Mouse (Mus musculus) ES-Bruce4 (cell line): ENCODE data around the gene Lrg1. TPM values are rescaled to one million over a fixed set of nuclear protein-coding genes. Genes with fewer than 3 reads are reported as not detected.

Source experiments
- H3K27ac ChIP-seq: 2 replicates; pipeline ENCODE4 v1.5.1; 2012; ENCODE audit warnings: low read length, inconsistent platforms; ENCODE audit not compliant: insufficient read depth
- H3K27me3 ChIP-seq: 2 replicates; pipeline ENCODE4 v1.6.1; 2012; ENCODE audit warnings: mild to moderate bottlenecking, low read length, inconsistent platforms; ENCODE audit not compliant: control insufficient read depth, poor library complexity, insufficient read depth, severe bottlenecking
- H3K36me3 ChIP-seq: 2 replicates; pipeline ENCODE4 v1.6.1; 2012; ENCODE audit warnings: inconsistent platforms, mild to moderate bottlenecking, low read length, moderate library complexity; ENCODE audit not compliant: control insufficient read depth, poor library complexity, insufficient read depth, severe bottlenecking
- H3K4me1 ChIP-seq: one replicate; pipeline ENCODE4 v1.8.1; 2011; ENCODE audit warnings: low read length; ENCODE audit not compliant: control insufficient read depth, insufficient read depth
- H3K4me3 ChIP-seq: 2 replicates; pipeline ENCODE4 v1.5.1; 2011; ENCODE audit warnings: low read depth, mild to moderate bottlenecking, low read length
- H3K9ac ChIP-seq: 2 replicates; pipeline ENCODE4 v1.6.1; 2012; ENCODE audit warnings: low read depth, mild to moderate bottlenecking, inconsistent platforms; ENCODE audit not compliant: poor library complexity, severe bottlenecking
- H3K9me3 ChIP-seq: replicated peaks from 2 replicates; pipeline ENCODE4 v1.6.1; 2012; ENCODE audit warnings: mild to moderate bottlenecking, low read length, inconsistent platforms; ENCODE audit not compliant: control insufficient read depth, poor library complexity, insufficient read depth, severe bottlenecking
- CTCF ChIP-seq: IDR thresholded peaks from one replicate; pipeline ENCODE4 v1.8.1; 2011; ENCODE audit warnings: low read depth, low read length
- EP300 ChIP-seq: IDR thresholded peaks from 2 replicates; pipeline ENCODE4 v1.6.1; 2011; ENCODE audit warnings: low read depth, low read length; ENCODE audit not compliant: insufficient read depth
- POLR2A ChIP-seq: IDR thresholded peaks from one replicate; pipeline ENCODE4 v1.8.1; 2011; ENCODE audit warnings: low read length; ENCODE audit not compliant: insufficient read depth
- polyA plus RNA-seq: library from polyadenylated mRNA; stranded (reverse); fragments of >200 nt; gene quantifications from 2 replicates; pipeline ENCODE4 v1.2.4, GENCODE M21; 2011; ENCODE audit warnings: low read depth; ENCODE audit not compliant: missing spikeins, insufficient read depth, insufficient read length

Lrg1 gene
- polyA plus RNA-seq, 1 experiment = not detected

DNA sequence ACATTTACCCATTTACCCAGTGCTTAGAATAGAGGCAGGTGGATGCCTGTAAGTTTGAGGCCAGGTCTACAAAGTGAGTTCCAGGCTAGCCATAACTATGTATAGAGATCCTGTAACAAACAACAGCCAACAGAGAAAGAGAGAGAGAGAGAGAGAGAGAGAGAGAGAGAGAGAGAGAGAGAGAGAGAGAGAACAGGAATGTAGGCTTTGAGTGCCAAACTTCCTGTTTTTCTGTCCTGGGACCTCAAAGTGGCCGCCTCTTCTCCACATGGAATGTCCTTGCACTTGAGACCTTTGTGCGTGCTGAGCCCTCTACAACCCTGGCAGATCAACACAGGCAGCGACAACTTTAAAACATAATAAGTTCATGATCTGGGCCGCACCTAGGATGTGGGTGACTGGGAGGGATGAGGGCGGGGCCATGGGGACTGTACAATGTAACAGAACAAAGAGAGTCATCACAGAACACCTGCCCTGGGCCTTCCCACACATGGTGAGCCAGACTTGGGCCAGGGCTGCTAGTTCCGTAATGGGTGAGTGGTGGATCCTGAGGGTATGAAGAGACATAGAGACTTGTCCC lies 41.8 kb upstream of the Lrg1 start:
- H3K4me3 ChIP-seq = no peak overlapping the region
- H3K27ac ChIP-seq = no peak overlapping the region
- no peaks in the 10 kb centered on the region for H3K27me3 ChIP-seq
- H3K9ac ChIP-seq = no peak overlapping the region
- no peaks in the 10 kb centered on the region for H3K4me1 ChIP-seq
- H3K36me3 ChIP-seq = no peaks in the 10 kb centered on the region
- no peaks in the 10 kb centered on the region for H3K9me3 ChIP-seq
- TF ChIP-seq CTCF (no peak), EP300 (no peak), POLR2A (no peak)

DNA sequence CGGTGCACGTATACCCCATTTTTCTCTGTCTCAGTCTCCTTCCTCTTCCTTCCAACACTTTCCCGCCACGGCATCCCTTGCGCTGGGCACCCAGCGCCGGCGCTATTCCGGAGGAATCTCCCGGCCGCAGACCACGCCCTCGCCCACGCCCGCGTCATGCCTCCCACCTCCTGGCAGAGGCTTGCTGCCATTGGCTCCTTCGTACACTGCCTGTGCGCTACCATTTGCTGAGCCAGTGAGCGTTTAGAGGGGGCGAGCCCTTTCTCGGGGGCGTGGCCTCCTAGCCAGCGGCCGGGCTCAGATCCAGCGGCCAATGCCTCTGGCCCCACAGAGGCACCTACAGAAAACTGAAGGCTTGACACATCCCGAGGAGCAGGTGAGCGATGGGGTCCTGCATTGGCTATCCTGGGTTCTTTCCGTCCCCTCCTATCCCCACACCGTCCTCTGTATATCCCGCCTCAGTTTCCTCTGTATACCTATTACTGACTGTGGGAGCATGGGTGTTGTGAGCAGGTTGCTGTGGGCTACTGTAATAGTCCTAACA lies 40.5 kb upstream of the Lrg1 start, which contains the start of gene Tnfaip8l1:
Gene Tnfaip8l1 (plus strand): TSS at position 247 of the 544 bp plus-strand sequence.
- no peaks in the 10 kb centered on the region for H3K4me1 ChIP-seq
- TF ChIP-seq POLR2A (peak; percentile 56), CTCF (no peak)
- H3K36me3 ChIP-seq = no peaks in the 10 kb centered on the region
- H3K9ac ChIP-seq = peak within 1 kb of the TSS; percentile 43; the same call in 1 of the 2 replicates
- H3K27me3 ChIP-seq = no peaks in the 10 kb centered on the region
- H3K9me3 ChIP-seq = no peaks in the 10 kb centered on the region
- no peak within 1 kb of the TSS for H3K27ac ChIP-seq
- H3K4me3 ChIP-seq = peak within 1 kb of the TSS; percentile 69

DNA sequence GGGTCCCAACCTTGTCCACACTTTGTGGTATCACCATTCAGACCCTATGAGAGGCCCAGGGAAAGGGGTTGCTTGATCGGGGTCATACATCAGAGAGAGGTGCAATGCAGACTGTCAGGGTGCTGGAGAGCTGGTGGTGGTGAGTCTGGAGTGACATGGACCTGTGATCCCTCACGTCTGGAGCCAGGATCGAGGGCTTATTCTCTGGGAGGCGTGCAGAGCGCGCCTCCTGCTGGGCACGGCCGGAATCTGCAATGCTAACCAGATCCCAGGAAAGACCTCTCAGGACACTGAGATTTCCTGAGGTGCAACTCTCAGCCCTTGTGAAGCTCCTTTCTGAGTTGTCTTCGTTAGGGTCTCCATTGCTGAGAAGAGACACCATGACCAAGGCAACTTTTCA lies 37.9 kb upstream of the Lrg1 start:
- no peaks in the 10 kb centered on the region for H3K4me1 ChIP-seq
- no peaks in the 10 kb centered on the region for H3K9me3 ChIP-seq
- no peak overlapping the region for H3K27ac ChIP-seq
- no peak overlapping the region for H3K9ac ChIP-seq
- peak; percentile 95 for TF ChIP-seq CTCF
- no peak for TF ChIP-seq EP300
- no peak for TF ChIP-seq POLR2A
- H3K27me3 ChIP-seq = no peaks in the 10 kb centered on the region
- no peak overlapping the region for H3K4me3 ChIP-seq
- no peaks in the 10 kb centered on the region for H3K36me3 ChIP-seq

DNA sequence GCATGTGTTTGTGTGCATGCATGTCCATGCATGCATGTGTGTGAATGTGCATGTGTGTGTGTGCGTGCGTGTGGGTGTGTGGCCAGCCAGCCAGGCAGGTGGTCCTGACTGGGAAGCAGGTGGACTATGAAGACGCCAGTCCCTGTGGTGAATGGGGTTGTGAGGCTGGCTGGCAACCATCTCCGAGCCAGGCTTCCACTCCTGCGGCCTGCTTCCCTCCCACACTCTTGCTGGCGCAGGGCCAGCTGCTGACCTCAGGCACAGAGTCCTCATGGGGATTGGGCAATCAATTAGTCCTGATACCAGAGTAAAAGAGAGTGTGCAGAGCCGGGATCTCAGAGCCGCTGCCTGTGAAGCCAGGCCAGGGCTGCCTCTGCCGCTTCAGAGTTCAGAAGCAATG lies 31.8 kb upstream of the Lrg1 start:
- Histone ChIP-seq H3K27me3 (no peaks in the 10 kb centered on the region), H3K9me3 (no peaks in the 10 kb centered on the region), H3K4me1 (no peaks in the 10 kb centered on the region), H3K4me3 (no peak overlapping the region), H3K27ac (no peak overlapping the region), H3K9ac (no peak overlapping the region), H3K36me3 (no peaks in the 10 kb centered on the region)
- no peak for TF ChIP-seq POLR2A
- TF ChIP-seq CTCF = no peak
- TF ChIP-seq EP300 = no peak

DNA sequence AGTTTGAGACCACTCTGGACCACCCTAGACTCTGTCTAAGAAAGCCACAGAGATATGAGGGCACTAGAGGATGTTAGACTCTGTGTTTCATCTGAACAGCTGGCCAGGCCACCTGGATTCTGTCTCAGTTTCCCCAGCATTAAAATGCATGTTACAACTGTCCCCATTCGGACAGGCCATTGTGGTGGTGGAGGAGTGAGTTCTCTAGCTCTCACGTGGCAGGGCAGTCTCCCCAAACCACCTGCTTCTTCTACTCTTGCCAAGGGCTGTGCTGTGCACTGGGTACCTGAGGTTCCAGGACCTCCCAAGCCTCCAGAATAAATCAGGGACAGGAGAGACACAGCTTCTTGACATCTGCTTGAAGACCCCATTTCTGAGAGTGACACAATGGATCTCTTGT lies 28.1 kb upstream of the Lrg1 start:
- H3K9me3 ChIP-seq = no peaks in the 10 kb centered on the region
- no peaks in the 10 kb centered on the region for H3K36me3 ChIP-seq
- H3K4me3 ChIP-seq = no peak overlapping the region
- peaks cover 3% of the 10 kb centered on the region for H3K4me1 ChIP-seq
- H3K9ac ChIP-seq = no peak overlapping the region
- H3K27ac ChIP-seq = no peak overlapping the region
- no peak for TF ChIP-seq POLR2A
- TF ChIP-seq EP300 = no peak
- TF ChIP-seq CTCF = no peak
- no peaks in the 10 kb centered on the region for H3K27me3 ChIP-seq

DNA sequence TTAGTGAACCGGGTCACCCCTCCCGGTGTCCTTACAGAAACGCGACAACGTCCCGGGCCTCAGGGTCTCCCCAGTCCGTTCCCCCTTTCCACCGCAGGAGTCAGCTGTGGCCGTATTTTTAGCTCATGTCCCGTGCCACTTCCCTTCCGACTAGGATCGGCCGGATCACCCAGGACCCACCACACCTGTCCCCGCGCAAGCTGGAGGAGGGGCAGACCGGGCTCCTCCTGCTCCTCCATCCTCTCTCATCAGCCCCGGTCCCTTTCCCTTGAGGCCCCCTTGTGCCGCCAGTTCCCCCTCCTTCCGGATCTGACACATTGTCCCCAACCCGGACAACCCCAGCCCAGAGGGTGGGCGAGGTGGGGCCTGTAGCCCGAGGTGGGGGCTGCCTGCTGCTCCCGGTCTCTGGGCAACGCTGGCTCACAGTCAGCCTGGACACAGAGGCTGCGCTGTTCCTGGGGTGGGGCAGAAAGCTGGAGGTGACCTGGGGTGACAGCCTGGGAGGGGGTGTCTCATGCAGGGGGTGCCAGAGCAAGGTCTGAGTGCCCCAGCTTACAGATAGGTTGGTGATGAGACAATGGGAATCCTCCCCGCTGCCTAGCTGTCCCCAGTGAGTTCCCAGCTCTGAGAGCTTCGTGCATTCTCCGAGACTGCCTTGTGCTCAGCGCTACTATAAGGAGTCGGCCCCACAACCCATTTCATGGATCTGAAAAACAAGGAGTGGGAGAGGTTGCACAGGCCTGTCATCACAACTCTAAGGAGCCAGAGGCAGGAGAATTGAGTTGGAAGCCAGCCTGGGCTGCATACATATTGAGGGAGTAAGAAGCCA lies 27.2 kb upstream of the Lrg1 start:
- no peak overlapping the region for H3K9ac ChIP-seq

More for the DNA sequence above, 27.2 kb upstream of the Lrg1 start:
- Histone ChIP-seq H3K4me1 (peaks cover 3% of the 10 kb centered on the region), H3K4me3 (peak overlapping the region; percentile 25; the same call in 1 of the 2 replicates), H3K27ac (no peak overlapping the region), H3K27me3 (no peaks in the 10 kb centered on the region), H3K36me3 (no peaks in the 10 kb centered on the region), H3K9me3 (no peaks in the 10 kb centered on the region)
- TF ChIP-seq POLR2A (no peak), EP300 (no peak), CTCF (no peak)
